Mouse (Mus musculus) lung, embryonic 14.5 days (tissue): ENCODE measurements around the gene 4930583I09Rik. TPM values are rescaled to one million over a fixed set of nuclear protein-coding genes. Genes with fewer than 3 reads are reported as not detected.

Source experiments
- ATAC-seq: fragments of 200-750 bp; cut with Nextera tagmentation; 2 replicates; pipeline ENCODE4 v1.8.0; 2017; ENCODE audit warnings: mild to moderate bottlenecking, moderate TSS enrichment, moderate library complexity; ENCODE audit not compliant: insufficient read depth
- DNase-seq: peaks from one replicate; pipeline ENCODE4 v3.0.0-alpha.2; 2015
- H3K27ac ChIP-seq: fragments of 300-500 bp; sonication (generic); 2 replicates; pipeline ENCODE4 v1.5.1; 2014; ENCODE audit warnings: low read depth, mild to moderate bottlenecking, moderate library complexity
- H3K27me3 ChIP-seq: fragments of 300-500 bp; sonication (generic); 2 replicates; pipeline ENCODE4 v1.6.1; 2014; ENCODE audit warnings: low read length, control low read depth; ENCODE audit not compliant: insufficient read depth
- H3K36me3 ChIP-seq: fragments of 300-500 bp; sonication (generic); 2 replicates; pipeline ENCODE4 v1.6.1; 2014; ENCODE audit warnings: control low read depth; ENCODE audit not compliant: insufficient read depth
- H3K4me1 ChIP-seq: fragments of 300-500 bp; sonication (generic); 2 replicates; pipeline ENCODE4 v1.6.1; 2014; ENCODE audit warnings: antibody characterized with exemption, control low read depth; ENCODE audit not compliant: insufficient read depth
- H3K4me2 ChIP-seq: fragments of 300-500 bp; sonication (generic); 2 replicates; pipeline ENCODE4 v1.6.1; 2014; ENCODE audit warnings: mild to moderate bottlenecking
- H3K4me3 ChIP-seq: fragments of 300-500 bp; sonication (generic); 2 replicates; pipeline ENCODE4 v1.5.1; 2014; ENCODE audit warnings: low read depth, low read length
- H3K9ac ChIP-seq: fragments of 300-500 bp; sonication (generic); 2 replicates; pipeline ENCODE4 v1.6.1; 2014
- H3K9me3 ChIP-seq: fragments of 300-500 bp; sonication (generic); 2 replicates; pipeline ENCODE4 v1.6.1; 2016; ENCODE audit warnings: low read depth, low read length, control low read depth
- CTCF ChIP-seq: IDR thresholded peaks from 2 replicates; pipeline ENCODE4 v1.5.1; 2016; ENCODE audit warnings: antibody characterized with exemption, low read depth
- WGBS: fragments of 180-500 bp; shearing (Covaris S2); extraction: QIAGEN DNeasy Blood & Tissue Kit; methylation state at CpG from one replicate; pipeline ENCODE4 v1.1.7; 2014; 5-methylcytosine and 5-hydroxymethylcytosine counted together
- polyA plus RNA-seq: library from polyadenylated mRNA; unstranded; fragments of >200 nt; fragmentation: Nextera tagmentation; extraction: Ambion mirVana; gene quantifications from 2 replicates; pipeline ENCODE4 v1.2.1, GENCODE M21; 2014

4930583I09Rik gene
- polyA plus RNA-seq, 1 experiment from 2014 or later = not detected

DNA sequence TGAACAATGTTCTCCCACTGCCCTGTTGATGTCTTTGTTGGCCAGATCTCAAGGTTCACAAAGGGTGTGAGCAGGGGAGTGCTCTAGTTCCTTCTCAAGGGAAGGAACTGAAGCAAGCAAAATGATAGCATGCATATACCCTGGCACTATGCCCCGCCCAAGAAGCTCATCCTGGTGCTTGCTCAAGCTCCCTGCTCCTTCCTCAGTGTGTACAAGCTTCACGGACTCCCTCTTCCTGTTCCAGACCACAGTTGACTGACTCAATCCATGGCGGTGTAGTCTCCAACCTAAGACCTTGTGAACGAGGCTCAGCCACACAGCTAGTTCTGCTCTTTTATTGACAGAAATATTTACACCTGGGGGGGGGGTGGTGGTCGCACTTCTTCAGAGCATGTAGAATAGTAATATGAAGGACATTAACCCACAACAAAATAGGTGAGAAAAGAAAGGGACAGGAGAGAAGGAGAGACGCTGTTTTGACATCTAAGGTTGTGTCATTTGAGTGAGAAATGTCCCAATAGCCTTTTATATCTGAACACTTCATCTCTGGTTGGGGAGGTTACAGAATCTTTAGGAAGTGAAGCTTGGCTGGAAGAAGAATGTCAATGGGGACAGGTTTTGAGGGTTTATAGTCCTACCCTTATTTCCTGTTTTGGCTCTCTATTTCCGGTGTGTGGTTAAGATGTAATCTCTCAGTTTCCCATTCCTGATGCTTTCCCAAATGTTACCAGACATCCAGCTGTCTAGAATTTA lies 14.9 kb downstream of the 4930583I09Rik start:
- Histone ChIP-seq H3K4me1 (no peaks in the 10 kb centered on the region), H3K9me3 (no peaks in the 10 kb centered on the region), H3K4me2 (no peak overlapping the region), H3K4me3 (no peak overlapping the region), H3K27ac (no peak overlapping the region), H3K9ac (no peak overlapping the region), H3K36me3 (no peaks in the 10 kb centered on the region), H3K27me3 (no peaks in the 10 kb centered on the region)
- TF ChIP-seq CTCF = no peak
- DNase-seq (no peak), ATAC-seq (no peak)
- 76% methylated on average over 7 of the region's 7 CpGs for whole genome bisulfite sequencing

DNA sequence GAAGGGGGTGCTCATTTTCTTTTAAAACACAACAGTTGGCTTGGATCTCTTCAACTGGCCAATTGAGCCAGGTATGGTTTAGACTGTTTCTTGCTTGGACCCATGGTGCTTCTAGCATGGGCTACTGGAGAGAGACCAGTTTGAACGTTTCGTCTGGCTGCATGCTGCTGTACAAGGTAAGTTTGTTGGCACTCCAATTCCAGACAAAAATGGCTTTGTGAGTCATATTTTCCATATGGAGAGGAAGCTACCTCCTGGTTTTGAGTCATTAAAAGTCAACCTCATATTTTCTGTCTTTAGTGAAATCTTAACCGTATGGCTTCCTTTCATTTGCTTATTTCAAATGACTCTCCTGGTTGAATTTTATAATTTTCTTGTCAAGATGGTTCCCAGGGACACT lies 19.6 kb downstream of the 4930583I09Rik start:
- Histone ChIP-seq H3K4me2 (no peak overlapping the region), H3K36me3 (no peaks in the 10 kb centered on the region), H3K27me3 (no peaks in the 10 kb centered on the region), H3K9me3 (no peaks in the 10 kb centered on the region), H3K27ac (no peak overlapping the region), H3K9ac (no peak overlapping the region), H3K4me3 (no peak overlapping the region), H3K4me1 (no peaks in the 10 kb centered on the region)
- DNase-seq (no peak), ATAC-seq (no peak)
- WGBS = 91% methylated on average over 3 of the region's 3 CpGs
- TF ChIP-seq CTCF = no peak

DNA sequence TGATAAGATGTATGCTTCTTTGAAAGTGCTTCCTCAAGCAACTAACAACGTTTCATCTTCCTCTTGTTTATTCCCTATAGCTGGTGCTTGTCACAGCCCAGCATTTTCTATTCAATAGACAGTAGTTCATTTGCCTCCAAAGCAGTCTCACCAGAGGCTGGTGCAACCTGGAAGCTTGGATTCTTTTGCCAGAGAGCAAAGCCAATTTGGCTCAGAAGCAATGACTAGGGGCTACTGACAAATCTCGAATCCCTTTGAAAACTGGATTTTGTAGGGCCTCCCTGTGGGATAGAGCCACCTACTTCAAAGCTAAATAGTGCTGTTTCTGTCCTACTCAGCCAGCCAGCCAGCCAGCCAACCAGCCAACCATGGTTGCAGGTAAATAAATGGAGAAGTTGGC lies 20.1 kb downstream of the 4930583I09Rik start:
- ATAC-seq (no peak), DNase-seq (no peak)
- TF ChIP-seq CTCF = no peak
- no peaks in the 10 kb centered on the region for H3K4me1 ChIP-seq
- H3K4me2 ChIP-seq = no peak overlapping the region
- H3K9ac ChIP-seq = no peak overlapping the region
- no peak overlapping the region for H3K4me3 ChIP-seq
- WGBS = 73% methylated on average over 2 of the region's 2 CpGs
- H3K27ac ChIP-seq = no peak overlapping the region
- no peaks in the 10 kb centered on the region for H3K36me3 ChIP-seq
- H3K9me3 ChIP-seq = no peaks in the 10 kb centered on the region
- no peaks in the 10 kb centered on the region for H3K27me3 ChIP-seq

DNA sequence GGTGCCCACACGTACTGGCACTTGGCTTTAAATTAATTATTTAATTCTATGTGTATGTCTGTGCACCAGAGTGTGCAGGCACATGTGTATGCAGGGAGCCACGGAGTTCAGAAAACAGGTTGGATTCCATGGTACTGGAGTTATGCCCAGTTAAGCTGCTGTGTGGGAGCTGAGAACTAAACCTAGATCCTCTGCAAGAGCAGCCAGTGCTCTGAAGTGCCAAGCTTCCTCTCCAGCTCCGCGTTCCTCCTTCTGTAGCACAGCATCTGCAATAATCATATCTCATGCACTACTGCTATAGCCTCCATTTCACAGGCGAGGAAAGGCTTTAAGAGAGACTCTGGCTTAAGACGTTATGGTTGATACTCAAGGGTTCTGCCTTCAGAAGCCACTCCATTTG lies 22.3 kb downstream of the 4930583I09Rik start:
- DNase-seq (no peak), ATAC-seq (no peak)
- no peaks in the 10 kb centered on the region for H3K4me1 ChIP-seq
- TF ChIP-seq CTCF = no peak
- H3K9me3 ChIP-seq = no peaks in the 10 kb centered on the region
- H3K4me2 ChIP-seq = no peak overlapping the region
- no peak overlapping the region for H3K4me3 ChIP-seq
- no peaks in the 10 kb centered on the region for H3K36me3 ChIP-seq
- WGBS = 88% methylated on average over 6 of the region's 6 CpGs
- H3K9ac ChIP-seq = no peak overlapping the region
- no peaks in the 10 kb centered on the region for H3K27me3 ChIP-seq
- no peak overlapping the region for H3K27ac ChIP-seq

DNA sequence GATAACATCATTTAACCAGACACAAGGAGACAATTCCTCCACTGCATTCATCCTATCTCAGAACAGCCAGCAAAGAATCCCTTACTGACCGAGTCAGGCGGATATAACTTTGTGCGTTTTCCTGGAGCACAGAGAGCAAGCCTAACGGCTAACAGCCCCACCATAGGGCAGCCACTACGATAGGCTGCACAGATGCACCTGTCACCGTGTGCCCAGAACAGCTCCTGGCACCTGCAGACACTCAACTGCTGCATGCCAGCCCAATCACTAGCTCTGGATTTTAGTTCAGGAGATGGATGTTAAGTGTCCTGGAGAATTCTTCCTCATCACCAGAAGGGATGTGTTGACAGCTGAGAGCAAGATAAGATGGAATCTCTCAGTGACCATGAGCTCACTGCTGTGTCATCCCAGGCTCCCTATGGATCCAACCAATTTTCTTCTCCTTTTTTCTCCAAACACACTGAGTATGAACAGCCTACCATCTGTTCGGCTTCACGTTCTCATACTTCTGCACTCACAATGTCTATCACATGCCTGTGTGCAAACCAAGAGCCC lies 29.8 kb downstream of the 4930583I09Rik start:
- Histone ChIP-seq H3K27me3 (no peaks in the 10 kb centered on the region), H3K36me3 (no peaks in the 10 kb centered on the region), H3K9me3 (no peaks in the 10 kb centered on the region), H3K4me2 (no peak overlapping the region), H3K27ac (no peak overlapping the region), H3K4me1 (no peaks in the 10 kb centered on the region), H3K9ac (no peak overlapping the region), H3K4me3 (no peak overlapping the region)
- ATAC-seq = no peak
- no peak for TF ChIP-seq CTCF
- WGBS = 70% methylated on average over 8 of the region's 8 CpGs
- no peak for DNase-seq

DNA sequence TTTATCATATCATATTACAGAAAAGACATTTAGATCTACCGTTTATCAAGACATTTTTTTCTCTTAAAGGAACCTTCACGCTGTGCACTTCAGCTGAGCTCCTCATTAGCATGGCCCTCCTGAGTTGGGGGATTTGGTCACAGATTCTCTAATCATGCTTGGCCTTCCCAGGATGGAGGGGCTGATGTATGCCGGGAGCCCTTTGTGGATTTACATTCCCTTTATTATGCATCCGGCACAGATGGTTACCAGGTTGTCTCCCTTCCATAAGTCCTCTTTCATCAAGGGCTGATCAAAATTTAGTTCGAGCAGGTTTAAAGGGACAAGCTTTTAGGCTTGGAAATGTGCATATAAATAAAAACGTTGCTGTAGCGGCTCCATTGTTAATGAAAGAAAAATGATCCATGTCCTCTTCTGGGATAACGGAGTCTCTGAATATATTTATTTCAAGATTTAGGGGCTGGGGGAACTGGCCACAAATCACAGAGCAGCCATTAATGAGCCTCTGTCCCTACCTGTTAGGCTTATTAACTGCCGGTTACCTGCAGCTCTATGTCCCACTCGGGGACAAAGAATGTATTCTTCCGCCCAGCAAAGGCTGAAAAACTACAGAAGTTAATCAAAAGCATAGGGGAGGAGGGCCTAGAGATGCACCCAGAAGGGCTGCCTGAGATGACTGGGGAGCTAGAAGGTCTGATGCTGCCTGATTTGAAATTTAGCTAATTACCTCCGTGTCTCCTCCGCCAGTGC lies 31.3 kb downstream of the 4930583I09Rik start:
- no peaks in the 10 kb centered on the region for H3K4me1 ChIP-seq
- H3K9ac ChIP-seq = no peak overlapping the region
- no peak overlapping the region for H3K4me3 ChIP-seq
- H3K9me3 ChIP-seq = no peaks in the 10 kb centered on the region
- H3K4me2 ChIP-seq = no peak overlapping the region
- H3K27ac ChIP-seq = no peak overlapping the region
- H3K36me3 ChIP-seq = no peaks in the 10 kb centered on the region
- no peak for ATAC-seq
- WGBS = 69% methylated on average over 13 of the region's 13 CpGs
- no peak for TF ChIP-seq CTCF
- H3K27me3 ChIP-seq = no peaks in the 10 kb centered on the region
- no peak for DNase-seq

DNA sequence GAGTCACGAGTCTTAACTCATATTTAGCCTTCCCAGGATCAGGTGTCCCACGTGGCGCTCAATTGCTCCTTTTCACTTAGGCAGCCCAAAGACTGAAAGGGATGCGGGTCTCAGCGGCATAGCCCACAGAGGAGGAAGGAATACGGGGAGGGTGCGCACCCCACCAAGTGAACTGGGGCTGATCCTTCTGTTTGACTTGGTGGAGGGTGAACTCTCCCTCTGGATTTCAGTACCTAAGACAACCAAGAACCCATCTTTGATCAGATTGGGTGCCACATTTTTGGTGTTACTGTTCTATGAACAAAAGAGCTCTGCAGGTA lies 33.0 kb downstream of the 4930583I09Rik start:
- Histone ChIP-seq H3K27ac (no peak overlapping the region), H3K4me3 (no peak overlapping the region), H3K4me2 (no peak overlapping the region), H3K9me3 (no peaks in the 10 kb centered on the region), H3K27me3 (no peaks in the 10 kb centered on the region), H3K9ac (no peak overlapping the region), H3K36me3 (no peaks in the 10 kb centered on the region), H3K4me1 (no peaks in the 10 kb centered on the region)
- ATAC-seq (peak; percentile 11; the same call in 1 of the 2 replicates), DNase-seq (no peak)
- 64% methylated on average over 7 of the region's 7 CpGs for WGBS
- no peak for TF ChIP-seq CTCF
